Comparison of ENCODE assay signal across 16 mouse cellular contexts in genomic region chr10:23116063-23116462, GRCm38 (mm10).
DNase-seq lines count a peak whose midpoint lies in the region; ATAC-seq lines count a peak whose summit lies in the region.
"Had no signal": no experiment of that assay in that cellular context is flagged by ENCODE, and none has a peak within 500 bp of the region (broad histone marks: within the 10 kb centered on the region; RNA-seq: fewer than 3 reads in every experiment).

No protein-coding gene starts in this region.

- no peak for ATAC-seq in erythroblast, adult 5-6 weeks (replicated peaks; ENCODE audit: low FRiP score, poor library complexity, severe bottlenecking)
- peak; percentile 55 for ATAC-seq in liver, embryonic 12.5 days
- peak; percentile 30; the same call in 1 of the 2 replicates for ATAC-seq in liver, embryonic 16.5 days (ENCODE audit: low read depth)
- ATAC-seq: activated CD4-positive, CD25-positive, alpha-beta regulatory T cell, adult 4 months; CD4-positive, CD25-positive, alpha-beta regulatory T cell, adult 4 months; Patski had no signal

- peak overlapping the region; percentile 41 for H3K4me3 ChIP-seq in erythroblast, embryonic 14.5 days (replicated peaks)
- H3K4me3 ChIP-seq in liver, embryonic 12.5 days = no peak overlapping the region
- no peak overlapping the region for H3K4me3 ChIP-seq in liver, embryonic 16.5 days (ENCODE audit: low read depth, low read length)
- H3K4me3 ChIP-seq: embryonic facial prominence, embryonic 15.5 days; gastrocnemius, adult 2 months; heart, embryonic 12.5 days; hindbrain, embryonic 10.5 days; hindbrain, embryonic 15.5 days had no signal

- H3K9me3 ChIP-seq in erythroblast, embryonic 14.5 days (ENCODE audit: control insufficient read depth, low read length) = no peaks in the 10 kb centered on the region
- no peaks in the 10 kb centered on the region for H3K9me3 ChIP-seq in liver, embryonic 12.5 days (replicated peaks)
- H3K9me3 ChIP-seq in liver, embryonic 16.5 days (replicated peaks; ENCODE audit: control insufficient read depth, low read length) = no peaks in the 10 kb centered on the region
- H3K9me3 ChIP-seq: embryonic facial prominence, embryonic 15.5 days; G1E; heart, embryonic 12.5 days; hindbrain, embryonic 10.5 days; hindbrain, embryonic 15.5 days had no signal

- no peak overlapping the region for H3K9ac ChIP-seq in liver, embryonic 12.5 days
- H3K9ac ChIP-seq in liver, embryonic 16.5 days (ENCODE audit: low read depth, low read length) = no peak overlapping the region
- H3K9ac ChIP-seq: embryonic facial prominence, embryonic 15.5 days; heart, embryonic 12.5 days; hindbrain, embryonic 15.5 days had no signal

- WGBS in liver, embryonic 12.5 days (ENCODE audit: insufficient replicate concordance) = 43% methylated on average over 8 of the region's 8 CpGs
- whole genome bisulfite sequencing in liver, embryonic 16.5 days (ENCODE audit: insufficient replicate concordance) = 25% methylated on average over 8 of the region's 8 CpGs

- H3K27me3 ChIP-seq in erythroblast, embryonic 14.5 days (ENCODE audit: control insufficient read depth) = no peaks in the 10 kb centered on the region
- H3K27me3 ChIP-seq in liver, embryonic 12.5 days (replicated peaks) = no peaks in the 10 kb centered on the region
- H3K27me3 ChIP-seq in liver, embryonic 16.5 days (ENCODE audit: control insufficient read depth, insufficient read depth, low read depth, low read length) = no peaks in the 10 kb centered on the region
- H3K27me3 ChIP-seq: embryonic facial prominence, embryonic 15.5 days; heart, embryonic 12.5 days; hindbrain, embryonic 15.5 days; Patski had no signal

- H3K4me1 ChIP-seq in erythroblast, embryonic 14.5 days (ENCODE audit: control insufficient read depth) = peaks cover 11% of the 10 kb centered on the region
- 0 out of 2 replicates have a peak, but pooled peaks cover 2% of the 10 kb centered on the region for H3K4me1 ChIP-seq in liver, embryonic 12.5 days
- no peaks in the 10 kb centered on the region for H3K4me1 ChIP-seq in liver, embryonic 16.5 days (ENCODE audit: control insufficient read depth, low read depth, low read length)
- H3K4me1 ChIP-seq: embryonic facial prominence, embryonic 15.5 days; heart, embryonic 12.5 days; hindbrain, embryonic 10.5 days; hindbrain, embryonic 15.5 days had no signal

- H3K27ac ChIP-seq in liver, embryonic 12.5 days = no peak overlapping the region
- H3K27ac ChIP-seq in liver, embryonic 16.5 days (ENCODE audit: low read length) = no peak overlapping the region
- H3K27ac ChIP-seq: embryonic facial prominence, embryonic 15.5 days; gastrocnemius, adult 2 months; hindbrain, embryonic 10.5 days; hindbrain, embryonic 15.5 days had no signal

- no peak for DNase-seq in layer of hippocampus, adult 18-20 months (ENCODE audit: low spot score in 2 of 2)
- DNase-seq in urinary bladder, postnatal 4 days (ENCODE audit: low spot score in 2 of 2) = no peak
- DNase-seq in spleen, postnatal 36 days (ENCODE audit: low spot score in 2 of 2) = no peak

- no peaks in the 10 kb centered on the region for H3K36me3 ChIP-seq in erythroblast, embryonic 14.5 days (ENCODE audit: control insufficient read depth)
- H3K36me3 ChIP-seq in liver, embryonic 12.5 days = no peaks in the 10 kb centered on the region
- no peaks in the 10 kb centered on the region for H3K36me3 ChIP-seq in liver, embryonic 16.5 days (ENCODE audit: control insufficient read depth, insufficient read depth)
- H3K36me3 ChIP-seq: embryonic facial prominence, embryonic 15.5 days; G1E; heart, embryonic 12.5 days; hindbrain, embryonic 10.5 days; hindbrain, embryonic 15.5 days had no signal

- H3K4me2 ChIP-seq in liver, embryonic 12.5 days = peak overlapping the region; percentile 36
- peak overlapping the region; percentile 38 for H3K4me2 ChIP-seq in liver, embryonic 16.5 days (ENCODE audit: low read depth, low read length)
- H3K4me2 ChIP-seq: embryonic facial prominence, embryonic 15.5 days; heart, embryonic 12.5 days; hindbrain, embryonic 15.5 days had no signal
